Mouse (Mus musculus) embryonic fibroblast, embryonic 13.5 days (primary cell): Measurements from ENCODE around the gene Ddit4.

ENCODE experiments used
- CTCF ChIP-seq: IDR thresholded peaks from 2 replicates; pipeline ENCODE4 v1.5.1; 2011; ENCODE audit warnings: mild to moderate bottlenecking, control low read depth, low read length, moderate library complexity, borderline replicate concordance; ENCODE audit not compliant: insufficient read depth
- POLR2A ChIP-seq: IDR thresholded peaks from 2 replicates; pipeline ENCODE4 v1.6.1; 2011; ENCODE audit warnings: low read depth, mild to moderate bottlenecking, control low read depth, low read length, moderate library complexity

DNA sequence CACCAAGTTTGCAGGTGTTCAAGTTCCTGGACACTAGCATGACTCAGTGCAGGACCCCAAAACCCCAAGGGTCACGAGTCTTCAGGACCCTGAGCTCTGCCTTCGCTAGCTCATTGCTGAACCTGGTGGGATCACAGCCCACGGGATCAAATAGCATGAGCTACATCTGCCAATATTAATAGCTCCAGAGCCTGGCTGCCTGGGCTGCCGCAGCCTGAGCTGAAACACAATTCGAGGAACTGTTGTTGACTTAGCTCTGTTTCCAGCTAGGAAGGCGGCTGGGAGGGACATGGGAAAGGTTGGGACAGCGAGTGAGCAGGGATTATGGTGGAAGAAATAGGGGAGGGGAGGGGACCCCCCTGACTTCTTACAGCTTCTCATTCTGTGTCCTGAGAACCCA lies 48.5 kb downstream of the Ddit4 start:
- TF ChIP-seq CTCF (no peak), POLR2A (no peak)
